Comparison of ENCODE assay signal across 28 mouse cellular contexts in the genomic region with DNA sequence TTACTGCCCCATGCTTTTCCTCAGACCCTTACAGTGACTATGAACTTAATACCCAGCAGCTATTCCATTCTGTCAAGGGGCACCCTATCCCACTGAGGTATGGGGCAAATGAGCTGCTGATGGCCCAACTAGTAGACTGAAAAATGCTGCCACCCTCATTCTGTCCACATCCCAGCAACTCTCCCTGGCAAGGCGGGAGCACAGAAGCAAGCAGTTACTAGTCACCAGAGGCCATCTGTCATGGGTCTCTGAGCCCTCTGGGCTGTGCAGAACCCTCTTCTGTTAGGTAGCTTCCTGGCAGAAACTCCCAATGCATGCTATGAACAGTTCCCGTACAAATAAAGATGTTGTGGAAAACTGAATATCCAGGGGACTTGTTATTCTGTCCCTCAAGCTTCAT.
DNase-seq lines count a peak whose midpoint lies in the region; ATAC-seq and TF ChIP-seq lines count a peak whose summit lies in the region.
"Had no signal": no experiment of that assay in that cellular context is flagged by ENCODE, and none has a peak within 500 bp of the region (broad histone marks: within the 10 kb centered on the region; RNA-seq: fewer than 3 reads in every experiment).

No protein-coding gene starts in this region.

- H3K36me3 ChIP-seq in heart, embryonic 13.5 days: peaks cover 19% of the 10 kb centered on the region
- H3K36me3 ChIP-seq in hindbrain, embryonic 10.5 days: peaks cover 20% of the 10 kb centered on the region
- peaks cover 20% of the 10 kb centered on the region for H3K36me3 ChIP-seq in hindbrain, embryonic 14.5 days (replicated peaks; ENCODE audit: control insufficient read depth, insufficient read depth)
- H3K36me3 ChIP-seq: liver, embryonic 13.5 days had no signal

- no peak overlapping the region for H3K4me2 ChIP-seq in heart, embryonic 13.5 days
- H3K4me2 ChIP-seq in hindbrain, embryonic 14.5 days (replicated peaks): no peak overlapping the region
- H3K4me2 ChIP-seq: embryonic facial prominence, embryonic 13.5 days; forebrain, embryonic 15.5 days; hindbrain, embryonic 13.5 days; limb, embryonic 15.5 days; liver, embryonic 13.5 days; midbrain, embryonic 12.5 days; neural tube, embryonic 13.5 days had no signal

- no peak for TF ChIP-seq CTCF in cerebellum, adult 2 months (IDR thresholded peaks at IDR 0.05; ENCODE audit: borderline replicate concordance, insufficient read depth, low read depth, low read length)

- ATAC-seq in heart, embryonic 13.5 days (ENCODE audit: extremely low read depth, insufficient number of reproducible peaks, low FRiP score, low TSS enrichment): no peak
- ATAC-seq in hindbrain, embryonic 14.5 days (ENCODE audit: low FRiP score): no peak
- ATAC-seq: forebrain, embryonic 15.5 days; intestine, postnatal 0 days; lung, postnatal 0 days; Patski had no signal

- no peak overlapping the region for H3K27ac ChIP-seq in cerebellum, adult 2 months (ENCODE audit: insufficient read depth, low read length)
- H3K27ac ChIP-seq in heart, embryonic 13.5 days (replicated peaks): peak overlapping the region; percentile 66
- peak overlapping the region; percentile 46; the same call in 1 of the 2 replicates for H3K27ac ChIP-seq in hindbrain, embryonic 10.5 days
- H3K27ac ChIP-seq in hindbrain, embryonic 14.5 days: no peak overlapping the region
- H3K27ac ChIP-seq: embryonic facial prominence, embryonic 13.5 days; forebrain, embryonic 10.5 days; forebrain, embryonic 15.5 days; hindbrain, embryonic 13.5 days; limb, embryonic 10.5 days; limb, embryonic 15.5 days; liver, embryonic 13.5 days; midbrain, embryonic 12.5 days; neural tube, embryonic 13.5 days had no signal

- H3K4me3 ChIP-seq in cerebellum, adult 2 months (replicated peaks; ENCODE audit: insufficient read depth, low read depth, low read length): no peak overlapping the region
- H3K4me3 ChIP-seq in heart, embryonic 13.5 days: no peak overlapping the region
- H3K4me3 ChIP-seq in hindbrain, embryonic 10.5 days: no peak overlapping the region
- no peak overlapping the region for H3K4me3 ChIP-seq in hindbrain, embryonic 14.5 days (replicated peaks; ENCODE audit: low read length)
- H3K4me3 ChIP-seq: embryonic facial prominence, embryonic 13.5 days; forebrain, embryonic 10.5 days; forebrain, embryonic 15.5 days; hindbrain, embryonic 13.5 days; limb, embryonic 10.5 days; limb, embryonic 15.5 days; liver, embryonic 13.5 days; megakaryocyte, embryonic 14.5 days; midbrain, embryonic 12.5 days; neural tube, embryonic 13.5 days had no signal

- peaks cover 32% of the 10 kb centered on the region for H3K4me1 ChIP-seq in cerebellum, adult 2 months (ENCODE audit: control insufficient read depth, insufficient read depth, low read length)
- peaks cover 82% of the 10 kb centered on the region for H3K4me1 ChIP-seq in heart, embryonic 13.5 days
- peaks cover 41% of the 10 kb centered on the region for H3K4me1 ChIP-seq in hindbrain, embryonic 10.5 days (replicated peaks)
- H3K4me1 ChIP-seq in hindbrain, embryonic 14.5 days (replicated peaks; ENCODE audit: control insufficient read depth, insufficient read depth, low read length): peaks cover 9% of the 10 kb centered on the region

- intact Hi-C loops in heart, postnatal 36 days (cut with DNase I): no loop called here

- no peaks in the 10 kb centered on the region for H3K9me3 ChIP-seq in heart, embryonic 13.5 days
- no peaks in the 10 kb centered on the region for H3K9me3 ChIP-seq in hindbrain, embryonic 10.5 days
- no peaks in the 10 kb centered on the region for H3K9me3 ChIP-seq in hindbrain, embryonic 14.5 days (ENCODE audit: control insufficient read depth, low read length)
- H3K9me3 ChIP-seq: embryonic facial prominence, embryonic 13.5 days; forebrain, embryonic 10.5 days; forebrain, embryonic 15.5 days; hindbrain, embryonic 13.5 days; limb, embryonic 10.5 days; limb, embryonic 15.5 days; liver, embryonic 13.5 days; megakaryocyte, embryonic 14.5 days; midbrain, embryonic 12.5 days; neural tube, embryonic 13.5 days had no signal

- peak; percentile 42 to 70 for DNase-seq in cerebellum, adult 2 months
- no peak for DNase-seq in cerebellum, postnatal 14 days
- DNase-seq in heart, postnatal 36 days: no peak
- no peak for DNase-seq in hindbrain, embryonic 10.5 days (ENCODE audit: low spot score)
- DNase-seq in hindbrain, embryonic 14.5 days (ENCODE audit: low spot score): no peak
- no peak for DNase-seq in spleen, adult 18-20 months
- DNase-seq: adrenal gland, postnatal 10 days; gastrocnemius, postnatal 25 days; kidney, adult 9 months; kidney, postnatal 10 days; layer of hippocampus, adult 9-11 months; liver, embryonic 13.5 days; lung, adult 18-20 months; lung, postnatal 4 days; thymus, postnatal 4 days had no signal

- WGBS in cerebellum, adult 2 months: 7% methylated on average over 2 of the region's 2 CpGs
- 65% methylated on average over 2 of the region's 2 CpGs for WGBS in heart, embryonic 13.5 days
- 79% methylated on average over 2 of the region's 2 CpGs for WGBS in hindbrain, embryonic 10.5 days
- 58% methylated on average over 2 of the region's 2 CpGs for WGBS in hindbrain, embryonic 14.5 days

- 0 out of 2 replicates have a peak overlapping the region, but pooled peaks have one; percentile 16 for H3K9ac ChIP-seq in heart, embryonic 13.5 days
- no peak overlapping the region for H3K9ac ChIP-seq in hindbrain, embryonic 14.5 days
- H3K9ac ChIP-seq: embryonic facial prominence, embryonic 13.5 days; forebrain, embryonic 15.5 days; hindbrain, embryonic 13.5 days; limb, embryonic 15.5 days; liver, embryonic 13.5 days; midbrain, embryonic 12.5 days; neural tube, embryonic 13.5 days had no signal

- TF ChIP-seq POLR2A in cerebellum, adult 2 months (IDR thresholded peaks at IDR 0.05; ENCODE audit: borderline replicate concordance, insufficient read depth, low read length): no peak

- H3K27me3 ChIP-seq in cerebellum, adult 2 months (ENCODE audit: control insufficient read depth, insufficient read depth, low read length): no peaks in the 10 kb centered on the region
- no peaks in the 10 kb centered on the region for H3K27me3 ChIP-seq in heart, embryonic 13.5 days (replicated peaks)
- no peaks in the 10 kb centered on the region for H3K27me3 ChIP-seq in hindbrain, embryonic 10.5 days (ENCODE audit: insufficient read depth, poor library complexity, severe bottlenecking)
- H3K27me3 ChIP-seq in hindbrain, embryonic 14.5 days (ENCODE audit: control insufficient read depth, insufficient read depth, low read length): no peaks in the 10 kb centered on the region
- H3K27me3 ChIP-seq: forebrain, embryonic 15.5 days; hindbrain, embryonic 13.5 days; limb, embryonic 15.5 days; liver, embryonic 13.5 days; neural tube, embryonic 13.5 days; Patski had no signal

Comparison
In these comparisons a context has a peak if more than half of its experiments do, and no peak if none do; other contexts are left out.
1. DNase-seq: peak in cerebellum, adult 2 months (2 of 2); none in cerebellum, postnatal 14 days (0 of 2), heart, postnatal 36 days (0 of 2), hindbrain, embryonic 10.5 days (single experiment), hindbrain, embryonic 14.5 days (single experiment) and spleen, adult 18-20 months (0 of 2).
2. H3K27ac ChIP-seq: peak in heart, embryonic 13.5 days (single experiment) and hindbrain, embryonic 10.5 days (single experiment); none in cerebellum, adult 2 months (single experiment) and hindbrain, embryonic 14.5 days (single experiment).